Mouse (Mus musculus): ENCODE data around the gene Dusp10. TPM values are rescaled to one million over a fixed set of nuclear protein-coding genes. Genes with fewer than 3 reads are reported as not detected.

Gene Dusp10
- polyA plus RNA-seq, 1 experiment from 2014 or later, result 10.9 TPM

DNA sequence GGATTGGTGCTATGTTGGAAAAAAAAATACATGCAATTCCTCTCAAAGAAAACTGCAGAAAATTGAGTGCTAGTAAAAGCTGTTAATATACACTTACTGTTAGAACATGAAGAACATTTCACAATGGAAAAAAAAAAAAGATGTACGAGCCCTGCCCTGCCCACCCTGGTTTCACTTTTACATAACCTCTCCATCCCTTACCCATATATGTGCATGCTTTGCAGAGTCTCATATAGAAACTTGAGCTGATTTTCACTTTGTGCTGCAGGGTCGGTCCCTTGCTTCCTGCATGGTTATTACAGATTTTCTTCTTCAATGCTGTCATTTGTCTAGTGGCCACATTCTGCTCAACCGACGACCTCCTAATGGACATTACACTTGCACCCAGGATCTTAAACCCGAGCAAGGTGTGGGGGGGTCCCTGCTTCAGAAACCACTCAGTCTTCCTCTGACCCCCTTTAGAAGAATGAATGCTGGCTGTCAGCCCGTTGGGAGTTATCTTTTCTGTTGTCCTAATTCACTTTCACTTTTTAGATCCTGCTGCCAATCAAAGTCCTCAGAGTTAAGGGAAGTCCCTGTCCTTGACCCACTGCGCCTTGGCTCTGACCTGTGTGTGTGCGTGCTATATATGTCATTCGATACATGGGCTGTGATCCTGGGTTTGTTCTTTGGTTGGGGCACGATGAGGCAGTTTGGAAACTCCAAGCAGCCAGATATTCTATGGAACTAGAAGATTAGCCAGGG is 35.7 kb downstream of the Dusp10 start:
- Histone ChIP-seq H3K27me3 (replicated peaks; ENCODE audit: control insufficient read depth, insufficient read depth, low read length) (no peaks in the 10 kb centered on the region), H3K27ac (ENCODE audit: low read length) (no peak overlapping the region), H3K9ac (ENCODE audit: low read depth, low read length) (no peak overlapping the region), H3K4me1 (ENCODE audit: control insufficient read depth, insufficient read depth, low read length) (peaks cover 19% of the 10 kb centered on the region), H3K9me3 (ENCODE audit: control insufficient read depth, low read length) (no peaks in the 10 kb centered on the region), H3K36me3 (ENCODE audit: control insufficient read depth, insufficient read depth, low read length) (no peaks in the 10 kb centered on the region), H3K4me2 (ENCODE audit: low read depth, low read length) (no peak overlapping the region), H3K4me3 (ENCODE audit: low read length) (no peak overlapping the region)
- ATAC-seq, result no peak
- WGBS, result 58% methylated on average over 10 of the region's 10 CpGs

GRCm38 (mm10) chr1:184051286-184051685 is 38.2 kb downstream of the Dusp10 start:
- H3K36me3 ChIP-seq (ENCODE audit: control insufficient read depth, insufficient read depth, low read length), result no peaks in the 10 kb centered on the region
- no peaks in the 10 kb centered on the region for H3K9me3 ChIP-seq (ENCODE audit: control insufficient read depth, low read length)
- no peak for ATAC-seq
- H3K4me3 ChIP-seq (ENCODE audit: low read length), result no peak overlapping the region
- WGBS, result 52% methylated on average over 1 of the region's 1 CpGs
- H3K27me3 ChIP-seq (replicated peaks; ENCODE audit: control insufficient read depth, insufficient read depth, low read length), result no peaks in the 10 kb centered on the region
- peaks cover 19% of the 10 kb centered on the region for H3K4me1 ChIP-seq (ENCODE audit: control insufficient read depth, insufficient read depth, low read length)
- H3K9ac ChIP-seq (ENCODE audit: low read depth, low read length), result no peak overlapping the region
- H3K4me2 ChIP-seq (ENCODE audit: low read depth, low read length), result no peak overlapping the region
- H3K27ac ChIP-seq (ENCODE audit: low read length), result no peak overlapping the region

- Histone ChIP-seq H3K9ac (ENCODE audit: low read depth, low read length) (0 out of 2 replicates have a peak overlapping the region, but pooled peaks have one; percentile 29), H3K9me3 (ENCODE audit: control insufficient read depth, low read length) (no peaks in the 10 kb centered on the region), H3K4me3 (ENCODE audit: low read length) (no peak overlapping the region), H3K4me1 (ENCODE audit: control insufficient read depth, insufficient read depth, low read length) (peaks cover 19% of the 10 kb centered on the region), H3K36me3 (ENCODE audit: control insufficient read depth, insufficient read depth, low read length) (no peaks in the 10 kb centered on the region), H3K4me2 (ENCODE audit: low read depth, low read length) (peak overlapping the region; percentile 35; the same call in 1 of the 2 replicates), H3K27ac (ENCODE audit: low read length) (no peak overlapping the region; the same call in 1 of the 2 replicates), H3K27me3 (replicated peaks; ENCODE audit: control insufficient read depth, insufficient read depth, low read length) (no peaks in the 10 kb centered on the region)
- peak; percentile 92 for ATAC-seq
- 12% methylated on average over 6 of the region's 6 CpGs for WGBS
Measured at GRCm38 (mm10) chr1:184051824-184052223, 38.7 kb downstream of the Dusp10 start.

GRCm38 (mm10) chr1:184052331-184052730 is 39.2 kb downstream of the Dusp10 start:
- no peak for ATAC-seq
- Histone ChIP-seq H3K4me3 (ENCODE audit: low read length) (no peak overlapping the region), H3K4me1 (ENCODE audit: control insufficient read depth, insufficient read depth, low read length) (peaks cover 19% of the 10 kb centered on the region), H3K36me3 (ENCODE audit: control insufficient read depth, insufficient read depth, low read length) (no peaks in the 10 kb centered on the region), H3K9ac (ENCODE audit: low read depth, low read length) (0 out of 2 replicates have a peak overlapping the region, but pooled peaks have one; percentile 29), H3K9me3 (ENCODE audit: control insufficient read depth, low read length) (no peaks in the 10 kb centered on the region), H3K4me2 (ENCODE audit: low read depth, low read length) (no peak overlapping the region), H3K27ac (ENCODE audit: low read length) (no peak overlapping the region), H3K27me3 (replicated peaks; ENCODE audit: control insufficient read depth, insufficient read depth, low read length) (no peaks in the 10 kb centered on the region)
- WGBS, result 60% methylated on average over 4 of the region's 4 CpGs

DNA sequence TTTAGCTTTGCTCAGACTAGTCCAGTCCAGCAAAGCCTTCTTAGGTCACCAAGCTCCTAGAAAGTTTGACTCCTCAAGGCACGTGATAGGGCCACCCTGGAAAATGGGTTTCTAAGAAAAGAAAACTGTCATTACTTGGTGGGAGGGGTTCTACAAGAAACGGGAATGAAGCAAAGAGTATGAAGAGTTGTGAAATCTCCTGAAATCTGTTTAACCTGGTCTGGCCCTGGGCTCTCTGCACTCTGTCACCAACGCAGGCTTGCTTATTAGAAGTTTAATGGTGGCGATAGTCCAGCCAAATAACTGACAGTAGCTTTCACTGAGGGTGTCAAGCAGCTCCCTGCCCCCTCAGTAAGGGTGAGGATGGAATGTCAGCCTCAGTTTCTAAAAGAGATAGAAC is 40.0 kb downstream of the Dusp10 start:
- no peaks in the 10 kb centered on the region for H3K27me3 ChIP-seq (replicated peaks; ENCODE audit: control insufficient read depth, insufficient read depth, low read length)
- no peak overlapping the region for H3K4me2 ChIP-seq (ENCODE audit: low read depth, low read length)
- H3K9me3 ChIP-seq (ENCODE audit: control insufficient read depth, low read length), result no peaks in the 10 kb centered on the region
- H3K27ac ChIP-seq (ENCODE audit: low read length), result no peak overlapping the region
- no peak overlapping the region for H3K4me3 ChIP-seq (ENCODE audit: low read length)
- no peak for ATAC-seq
- no peaks in the 10 kb centered on the region for H3K36me3 ChIP-seq (ENCODE audit: control insufficient read depth, insufficient read depth, low read length)
- 69% methylated on average over 4 of the region's 4 CpGs for WGBS
- peaks cover 19% of the 10 kb centered on the region for H3K4me1 ChIP-seq (ENCODE audit: control insufficient read depth, insufficient read depth, low read length)
- H3K9ac ChIP-seq (ENCODE audit: low read depth, low read length), result no peak overlapping the region

- Histone ChIP-seq H3K4me3 (ENCODE audit: low read length) (no peak overlapping the region), H3K4me2 (ENCODE audit: low read depth, low read length) (no peak overlapping the region), H3K9ac (ENCODE audit: low read depth, low read length) (no peak overlapping the region), H3K27me3 (replicated peaks; ENCODE audit: control insufficient read depth, insufficient read depth, low read length) (no peaks in the 10 kb centered on the region), H3K9me3 (ENCODE audit: control insufficient read depth, low read length) (no peaks in the 10 kb centered on the region), H3K36me3 (ENCODE audit: control insufficient read depth, insufficient read depth, low read length) (no peaks in the 10 kb centered on the region), H3K4me1 (ENCODE audit: control insufficient read depth, insufficient read depth, low read length) (peaks cover 19% of the 10 kb centered on the region), H3K27ac (ENCODE audit: low read length) (no peak overlapping the region)
- no peak for ATAC-seq
- 76% methylated on average over 4 of the region's 4 CpGs for WGBS
Measured at GRCm38 (mm10) chr1:184053711-184054110, 40.6 kb downstream of the Dusp10 start.

DNA sequence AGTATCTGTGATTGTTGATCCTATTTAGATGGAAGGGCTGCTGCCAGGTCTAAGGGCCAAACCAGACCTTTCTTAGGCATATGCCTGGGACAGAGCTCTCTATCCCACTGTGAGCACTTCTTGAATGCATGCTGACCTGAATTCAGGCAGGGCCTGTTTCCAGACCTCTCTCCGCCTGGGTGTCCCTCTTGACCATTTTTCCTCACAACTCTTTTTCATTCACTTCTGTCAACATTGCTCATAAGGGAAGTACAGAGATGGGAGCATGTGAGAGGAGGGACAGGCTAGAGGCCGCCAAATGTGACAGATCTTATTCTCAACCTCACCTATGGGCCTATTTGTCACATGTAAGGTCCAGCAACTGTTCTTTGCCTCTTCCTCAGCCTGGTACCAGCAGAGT is 41.1 kb downstream of the Dusp10 start:
- H3K27me3 ChIP-seq (replicated peaks; ENCODE audit: control insufficient read depth, insufficient read depth, low read length), result no peaks in the 10 kb centered on the region
- ATAC-seq, result no peak
- peaks cover 22% of the 10 kb centered on the region for H3K4me1 ChIP-seq (ENCODE audit: control insufficient read depth, insufficient read depth, low read length)
- no peak overlapping the region for H3K9ac ChIP-seq (ENCODE audit: low read depth, low read length)
- 85% methylated on average over 2 of the region's 2 CpGs for WGBS
- H3K9me3 ChIP-seq (ENCODE audit: control insufficient read depth, low read length), result no peaks in the 10 kb centered on the region
- H3K4me3 ChIP-seq (ENCODE audit: low read length), result no peak overlapping the region
- H3K36me3 ChIP-seq (ENCODE audit: control insufficient read depth, insufficient read depth, low read length), result no peaks in the 10 kb centered on the region
- no peak overlapping the region for H3K4me2 ChIP-seq (ENCODE audit: low read depth, low read length)
- H3K27ac ChIP-seq (ENCODE audit: low read length), result no peak overlapping the region

GRCm38 (mm10) chr1:184058206-184058605 is 45.1 kb downstream of the Dusp10 start:
- H3K9ac ChIP-seq (ENCODE audit: low read depth, low read length), result no peak overlapping the region
- H3K4me3 ChIP-seq (ENCODE audit: low read length), result no peak overlapping the region
- H3K27me3 ChIP-seq (replicated peaks; ENCODE audit: control insufficient read depth, insufficient read depth, low read length), result no peaks in the 10 kb centered on the region
- H3K9me3 ChIP-seq (ENCODE audit: control insufficient read depth, low read length), result no peaks in the 10 kb centered on the region
- H3K4me2 ChIP-seq (ENCODE audit: low read depth, low read length), result no peak overlapping the region
- WGBS, result 52% methylated on average over 8 of the region's 8 CpGs
- H3K36me3 ChIP-seq (ENCODE audit: control insufficient read depth, insufficient read depth, low read length), result no peaks in the 10 kb centered on the region
- H3K4me1 ChIP-seq (ENCODE audit: control insufficient read depth, insufficient read depth, low read length), result peaks cover 15% of the 10 kb centered on the region
- 0 out of 2 replicates have a peak overlapping the region, but pooled peaks have one; percentile 5 for H3K27ac ChIP-seq (ENCODE audit: low read length)
- no peak for ATAC-seq

GRCm38 (mm10) chr1:184059814-184060213 is 46.7 kb downstream of the Dusp10 start:
- peak overlapping the region; percentile 15; the same call in 1 of the 2 replicates for H3K27ac ChIP-seq (ENCODE audit: low read length)
- WGBS, result 85% methylated on average over 3 of the region's 3 CpGs

More at GRCm38 (mm10) chr1:184059814-184060213, 46.7 kb downstream of the Dusp10 start:
- H3K4me2 ChIP-seq (ENCODE audit: low read depth, low read length), result no peak overlapping the region
- H3K4me1 ChIP-seq (ENCODE audit: control insufficient read depth, insufficient read depth, low read length), result peaks cover 15% of the 10 kb centered on the region
- no peaks in the 10 kb centered on the region for H3K27me3 ChIP-seq (replicated peaks; ENCODE audit: control insufficient read depth, insufficient read depth, low read length)
- no peaks in the 10 kb centered on the region for H3K36me3 ChIP-seq (ENCODE audit: control insufficient read depth, insufficient read depth, low read length)
- H3K9me3 ChIP-seq (ENCODE audit: control insufficient read depth, low read length), result no peaks in the 10 kb centered on the region
- no peak overlapping the region for H3K4me3 ChIP-seq (ENCODE audit: low read length)
- H3K9ac ChIP-seq (ENCODE audit: low read depth, low read length), result no peak overlapping the region
- no peak for ATAC-seq
